Mouse (Mus musculus) lung, adult 2 months (tissue): ENCODE results near the gene Rgs3.

ENCODE experiments used
- CTCF ChIP-seq: fragments of 200-500 bp; IDR thresholded peaks from 2 replicates; pipeline ENCODE4 v1.5.1; 2011; ENCODE audit warnings: mild to moderate bottlenecking, low read length, control low read depth; ENCODE audit not compliant: insufficient read depth
- POLR2A ChIP-seq: fragments of 200-500 bp; IDR thresholded peaks from 2 replicates; pipeline ENCODE4 v1.6.1; 2011; ENCODE audit warnings: low read depth, mild to moderate bottlenecking, control low read depth, low read length, borderline replicate concordance; ENCODE audit errors: extremely low read depth

GRCm38 (mm10) chr4:62591326-62591725 lies 31.7 kb downstream of the Rgs3 start:
- TF ChIP-seq CTCF (no peak), POLR2A (no peak)
